Mouse (Mus musculus) intestine, embryonic 14.5 days (tissue): ENCODE measurements around the gene Trmt11. TPM values are rescaled to one million over a fixed set of nuclear protein-coding genes. Genes with fewer than 3 reads are reported as not detected.

Experiments
- ATAC-seq: fragments of 200-750 bp; cut with Nextera tagmentation; replicated peaks from 2 replicates; pipeline ENCODE4 v1.8.0; 2017; ENCODE audit warnings: low read depth, moderate number of reproducible peaks, moderate TSS enrichment, moderate library complexity; ENCODE audit not compliant: low FRiP score, low TSS enrichment
- DNase-seq: peaks from one replicate; pipeline ENCODE4 v3.0.0-alpha.2; 2018; ENCODE audit warnings: low spot score
- H3K27ac ChIP-seq: fragments of 300-500 bp; sonication (generic); 2 replicates; pipeline ENCODE4 v1.5.1; 2014; ENCODE audit warnings: low read depth, mild to moderate bottlenecking, control low read depth
- H3K27me3 ChIP-seq: fragments of 300-500 bp; sonication (generic); replicated peaks from 2 replicates; pipeline ENCODE4 v1.6.1; 2014; ENCODE audit warnings: low read length, control low read depth; ENCODE audit not compliant: control insufficient read depth, insufficient read depth
- H3K36me3 ChIP-seq: fragments of 300-500 bp; sonication (generic); 2 replicates; pipeline ENCODE4 v1.6.1; 2014; ENCODE audit warnings: low read length, control low read depth; ENCODE audit not compliant: control insufficient read depth, insufficient read depth
- H3K4me1 ChIP-seq: fragments of 300-500 bp; sonication (generic); replicated peaks from 2 replicates; pipeline ENCODE4 v1.6.1; 2014; ENCODE audit warnings: low read length, control low read depth, mixed read lengths; ENCODE audit not compliant: control insufficient read depth, insufficient read depth
- H3K4me2 ChIP-seq: fragments of 300-500 bp; sonication (generic); 2 replicates; pipeline ENCODE4 v1.6.1; 2014; ENCODE audit warnings: low read length
- H3K4me3 ChIP-seq: fragments of 300-500 bp; sonication (generic); 2 replicates; pipeline ENCODE4 v1.5.1; 2014; ENCODE audit warnings: low read depth, low read length, control low read depth, mixed read lengths
- H3K9ac ChIP-seq: fragments of 300-500 bp; sonication (generic); 2 replicates; pipeline ENCODE4 v1.6.1; 2014; ENCODE audit warnings: mild to moderate bottlenecking, low read length
- H3K9me3 ChIP-seq: fragments of 300-500 bp; sonication (generic); 2 replicates; pipeline ENCODE4 v1.6.1; 2016; ENCODE audit warnings: low read length, control low read depth; ENCODE audit not compliant: control insufficient read depth
- WGBS: fragments of 180-500 bp; shearing (Covaris S2); extraction: QIAGEN DNeasy Blood & Tissue Kit; methylation state at CpG from one replicate; pipeline ENCODE4 v1.1.7; 2014; 5-methylcytosine and 5-hydroxymethylcytosine counted together
- polyA plus RNA-seq: library from polyadenylated mRNA; unstranded; fragments of >200 nt; fragmentation: Nextera tagmentation; extraction: Ambion mirVana; gene quantifications from 2 replicates; pipeline ENCODE4 v1.2.1, GENCODE M21; 2014

The Trmt11 gene
- polyA plus RNA-seq, 1 experiment from 2014 or later: 30.6 TPM

- Histone ChIP-seq H3K4me3 (no peak overlapping the region), H3K27me3 (no peaks in the 10 kb centered on the region), H3K36me3 (no peaks in the 10 kb centered on the region), H3K4me1 (no peaks in the 10 kb centered on the region), H3K27ac (no peak overlapping the region), H3K4me2 (no peak overlapping the region), H3K9me3 (no peaks in the 10 kb centered on the region), H3K9ac (no peak overlapping the region)
- ATAC-seq (no peak), DNase-seq (no peak)
- 67% methylated on average over 5 of the region's 5 CpGs for WGBS
Observed at GRCm38 (mm10) chr10:30624161-30625019, 23.8 kb upstream of the Trmt11 start.

GRCm38 (mm10) chr10:30622928-30623327, 22.4 kb upstream of the Trmt11 start:
- H3K4me3 ChIP-seq: no peak overlapping the region
- no peak overlapping the region for H3K4me2 ChIP-seq
- ATAC-seq (no peak), DNase-seq (no peak)
- no peaks in the 10 kb centered on the region for H3K4me1 ChIP-seq
- no peak overlapping the region for H3K9ac ChIP-seq
- H3K27ac ChIP-seq: no peak overlapping the region
- no peaks in the 10 kb centered on the region for H3K9me3 ChIP-seq
- H3K27me3 ChIP-seq: no peaks in the 10 kb centered on the region
- no peaks in the 10 kb centered on the region for H3K36me3 ChIP-seq

DNA sequence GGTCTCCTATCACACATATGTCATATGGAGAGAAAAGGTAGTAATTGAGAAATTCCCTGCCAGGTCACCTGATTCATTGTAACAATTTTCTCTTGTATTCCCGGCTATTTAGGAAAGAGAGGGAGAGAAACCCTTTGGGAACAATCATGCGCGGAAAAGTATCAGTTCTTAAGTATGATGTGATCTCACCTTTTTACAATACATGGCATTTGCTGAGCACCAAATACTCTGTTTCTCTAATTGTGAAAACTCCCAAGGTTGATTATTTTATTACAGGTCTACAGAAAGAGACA, 18.3 kb upstream of the Trmt11 start:
- Histone ChIP-seq H3K4me3 (peak overlapping the region; percentile 70), H3K27me3 (no peaks in the 10 kb centered on the region), H3K36me3 (no peaks in the 10 kb centered on the region), H3K9me3 (no peaks in the 10 kb centered on the region), H3K4me1 (peaks cover 8% of the 10 kb centered on the region), H3K4me2 (peak overlapping the region; percentile 79), H3K9ac (peak overlapping the region; percentile 66), H3K27ac (0 out of 2 replicates have a peak overlapping the region, but pooled peaks have one; percentile 97)
- ATAC-seq (no peak), DNase-seq (no peak)
- 52% methylated on average over 3 of the region's 3 CpGs for WGBS

GRCm38 (mm10) chr10:30618091-30618917, 17.8 kb upstream of the Trmt11 start:
- H3K4me3 ChIP-seq: peak overlapping the region; percentile 70
- no peaks in the 10 kb centered on the region for H3K27me3 ChIP-seq
- H3K9ac ChIP-seq: peak overlapping the region; percentile 66
- H3K27ac ChIP-seq: peak overlapping the region; percentile 97
- peaks cover 8% of the 10 kb centered on the region for H3K4me1 ChIP-seq
- ATAC-seq: peak; percentile 100
- WGBS: 1% methylated on average over 49 of the region's 49 CpGs
- peak overlapping the region; percentile 79 for H3K4me2 ChIP-seq
- peak; percentile 97 for DNase-seq
- H3K9me3 ChIP-seq: no peaks in the 10 kb centered on the region
- H3K36me3 ChIP-seq: no peaks in the 10 kb centered on the region

- ATAC-seq (no peak), DNase-seq (no peak)
- H3K4me1 ChIP-seq: peaks cover 8% of the 10 kb centered on the region
- no peaks in the 10 kb centered on the region for H3K9me3 ChIP-seq
- WGBS: 71% methylated on average over 4 of the region's 4 CpGs
- H3K4me2 ChIP-seq: no peak overlapping the region
- H3K9ac ChIP-seq: no peak overlapping the region
- peaks cover 20% of the 10 kb centered on the region for H3K36me3 ChIP-seq
- H3K4me3 ChIP-seq: no peak overlapping the region
- H3K27ac ChIP-seq: no peak overlapping the region
- no peaks in the 10 kb centered on the region for H3K27me3 ChIP-seq
Observed at GRCm38 (mm10) chr10:30613039-30613438, 12.5 kb upstream of the Trmt11 start.

- no peak for DNase-seq
- no peak overlapping the region for H3K9ac ChIP-seq
Observed at GRCm38 (mm10) chr10:30609614-30610013, 9.1 kb upstream of the Trmt11 start.

DNA sequence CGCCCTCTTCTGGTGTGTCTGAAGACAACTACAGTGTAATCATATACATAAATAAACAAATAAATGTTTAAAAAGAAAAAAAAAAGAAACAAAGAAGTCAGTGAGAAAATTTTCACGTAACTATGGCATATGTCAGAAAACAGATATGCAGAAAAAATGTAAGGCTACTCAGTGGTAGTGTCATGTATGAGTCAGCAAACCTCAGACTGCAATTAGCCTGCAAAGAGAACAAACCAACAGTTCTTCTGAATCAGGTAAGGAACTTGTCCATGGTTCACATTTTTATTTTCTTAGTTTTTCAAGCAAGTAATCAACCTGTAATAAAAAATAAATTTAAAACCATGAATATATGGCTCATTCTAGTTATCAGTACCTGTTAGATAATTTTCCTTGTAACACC, 7.6 kb upstream of the Trmt11 start:
- Histone ChIP-seq H3K36me3 (peaks cover 25% of the 10 kb centered on the region), H3K4me3 (no peak overlapping the region), H3K9ac (no peak overlapping the region), H3K27ac (no peak overlapping the region), H3K27me3 (no peaks in the 10 kb centered on the region), H3K4me1 (no peaks in the 10 kb centered on the region), H3K9me3 (no peaks in the 10 kb centered on the region), H3K4me2 (no peak overlapping the region)
- 67% methylated on average over 2 of the region's 2 CpGs for WGBS
- DNase-seq (no peak), ATAC-seq (no peak)

More at GRCm38 (mm10) chr10:30609614-30610013, 9.1 kb upstream of the Trmt11 start:
- ATAC-seq: no peak
- Histone ChIP-seq H3K36me3 (peaks cover 23% of the 10 kb centered on the region), H3K4me2 (no peak overlapping the region), H3K4me1 (no peaks in the 10 kb centered on the region), H3K27ac (no peak overlapping the region), H3K4me3 (no peak overlapping the region), H3K27me3 (no peaks in the 10 kb centered on the region), H3K9me3 (no peaks in the 10 kb centered on the region)

DNA sequence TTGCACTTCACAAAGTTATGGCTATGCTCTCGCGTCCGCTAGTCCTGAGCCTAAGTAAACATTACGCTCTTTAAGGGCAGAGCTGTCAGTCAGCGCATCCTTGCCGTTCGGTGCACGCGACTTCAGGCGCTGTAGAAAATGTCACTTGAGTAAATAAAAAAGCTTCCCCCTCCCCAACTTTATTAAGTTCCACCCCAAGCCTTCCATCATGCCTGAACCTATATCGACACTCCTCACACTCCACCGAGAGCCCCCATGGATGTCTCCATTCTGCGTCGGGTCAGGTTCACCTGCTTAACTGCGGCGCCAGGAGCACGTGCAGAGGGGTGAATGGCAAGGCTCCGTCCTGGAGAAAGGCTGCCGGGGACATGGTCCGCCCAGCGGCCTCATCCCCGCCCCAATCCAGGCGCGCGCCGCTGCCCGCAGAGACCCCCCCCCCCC, 435 bp downstream of the Trmt11 start:
- WGBS: under 1% methylated on average over 19 of the region's 27 CpGs
- H3K36me3 ChIP-seq: peaks cover 26% of the 10 kb centered on the region
- no peaks in the 10 kb centered on the region for H3K9me3 ChIP-seq
- ATAC-seq (peak; percentile 83), DNase-seq (no peak)
- H3K4me2 ChIP-seq: peak overlapping the region; percentile 69
- H3K4me3 ChIP-seq: peak overlapping the region; percentile 87
- H3K4me1 ChIP-seq: peaks cover 7% of the 10 kb centered on the region; the same call in 1 of the 2 replicates
- H3K27me3 ChIP-seq: no peaks in the 10 kb centered on the region
- peak overlapping the region; percentile 84 for H3K9ac ChIP-seq
- H3K27ac ChIP-seq: peak overlapping the region; percentile 62; the same call in 1 of the 2 replicates
